Mouse (Mus musculus): ENCODE measurements around the gene 1700123O20Rik. TPM values are rescaled to one million over a fixed set of nuclear protein-coding genes. Genes with fewer than 3 reads are reported as not detected.

1700123O20Rik gene
- polyA plus RNA-seq (2015; fragmentation: Nextera tagmentation; extraction: Ambion mirVana): 96.6 and 98.0 TPM in 2 replicates

DNA sequence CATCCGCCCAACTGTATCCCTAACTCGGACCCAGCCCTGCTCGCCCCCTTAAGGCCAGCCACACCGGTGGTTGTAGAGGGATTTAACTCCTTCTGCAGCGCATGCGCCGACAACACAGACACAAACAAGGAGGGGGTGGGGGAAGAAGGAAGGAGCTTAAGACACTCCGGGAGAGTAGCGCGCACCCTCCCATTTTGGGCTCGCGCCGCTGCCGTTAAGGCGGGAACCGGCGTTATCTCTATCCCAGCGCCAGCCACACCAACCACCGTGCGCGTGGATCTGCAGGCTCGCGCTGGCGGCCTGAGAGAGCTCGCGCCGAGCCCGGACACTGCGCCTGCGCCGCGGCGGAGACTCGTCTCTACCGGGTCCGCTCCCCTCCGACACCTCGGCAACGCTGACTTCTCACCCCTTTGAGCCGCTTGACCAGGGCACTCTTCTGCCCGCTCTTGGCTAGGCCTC is at the start of gene 1700123O20Rik:
TSS of gene 1700123O20Rik (plus strand) at position 154 of the 459 bp plus-strand sequence.
- H3K36me3 ChIP-seq: peaks cover 46% of the 10 kb centered on the region
- ATAC-seq (ENCODE audit: low FRiP score, low read depth): peak; percentile 80
- WGBS: under 1% methylated on average over 41 of the region's 41 CpGs

DNA sequence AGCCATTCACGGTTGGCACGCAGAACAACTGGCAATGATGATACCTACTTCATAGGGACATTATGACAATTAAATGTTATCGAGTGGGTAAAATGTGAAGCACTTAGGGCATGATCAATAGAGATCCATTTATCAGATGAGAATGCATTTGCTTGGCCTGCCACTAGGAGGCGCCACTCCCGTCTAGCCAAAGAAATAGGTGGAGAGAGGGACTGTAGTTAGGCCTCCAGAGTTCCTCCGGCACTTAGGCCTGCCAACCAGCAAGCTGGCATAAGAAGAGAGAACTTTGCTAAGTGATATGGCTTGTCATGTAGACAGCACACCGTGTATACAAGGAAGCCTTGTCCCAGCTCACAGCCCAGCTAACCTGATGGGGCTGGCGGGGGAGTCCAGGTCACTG is 49.1 kb upstream of the 1700123O20Rik start:
- H3K9ac ChIP-seq: no peak overlapping the region
- no peaks in the 10 kb centered on the region for H3K27me3 ChIP-seq
- H3K36me3 ChIP-seq: peaks cover 66% of the 10 kb centered on the region
- peaks cover 16% of the 10 kb centered on the region for H3K4me1 ChIP-seq
- no peak overlapping the region for H3K27ac ChIP-seq
- no peak for ATAC-seq (ENCODE audit: low FRiP score, low read depth)
- no peak overlapping the region for H3K4me2 ChIP-seq (replicated peaks)
- no peaks in the 10 kb centered on the region for H3K9me3 ChIP-seq
- no peak overlapping the region for H3K4me3 ChIP-seq
- WGBS: 52% methylated on average over 8 of the region's 8 CpGs

More for the DNA sequence above, at the start of gene 1700123O20Rik:
- H3K9me3 ChIP-seq: no peaks in the 10 kb centered on the region
- H3K4me3 ChIP-seq: peak within 1 kb of the TSS; percentile 75
- H3K4me2 ChIP-seq (replicated peaks): peak within 1 kb of the TSS; percentile 74
- H3K27ac ChIP-seq: peak within 1 kb of the TSS; percentile 96
- peaks cover 26% of the 10 kb centered on the region for H3K4me1 ChIP-seq
- no peaks in the 10 kb centered on the region for H3K27me3 ChIP-seq
- peak within 1 kb of the TSS; percentile 94 for H3K9ac ChIP-seq

DNA sequence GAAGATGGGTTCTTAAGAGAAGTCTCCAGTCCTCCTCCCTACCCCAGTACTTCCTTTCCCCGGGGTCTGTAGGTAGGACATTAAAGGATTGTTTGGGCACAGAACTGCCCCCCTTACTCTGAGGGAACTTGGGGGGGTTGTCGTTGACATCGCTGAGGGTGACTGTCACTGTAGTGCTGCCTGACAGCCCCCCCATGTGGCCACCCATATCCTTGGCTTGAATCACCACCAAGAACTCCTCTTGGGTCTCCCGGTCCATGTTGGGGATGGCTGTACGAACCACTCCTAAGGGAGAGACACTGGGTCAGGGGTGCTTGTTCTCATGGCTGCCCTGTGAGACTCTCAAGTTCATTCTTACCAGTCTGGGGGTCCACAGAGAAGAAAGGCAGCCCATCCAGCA is 47.8 kb upstream of the 1700123O20Rik start:
- Histone ChIP-seq H3K4me3 (no peak overlapping the region), H3K9ac (no peak overlapping the region), H3K27me3 (no peaks in the 10 kb centered on the region), H3K4me1 (peaks cover 16% of the 10 kb centered on the region), H3K27ac (no peak overlapping the region), H3K36me3 (peaks cover 65% of the 10 kb centered on the region), H3K4me2 (replicated peaks) (no peak overlapping the region), H3K9me3 (no peaks in the 10 kb centered on the region)
- ATAC-seq (ENCODE audit: low FRiP score, low read depth): no peak
- 76% methylated on average over 5 of the region's 5 CpGs for WGBS

DNA sequence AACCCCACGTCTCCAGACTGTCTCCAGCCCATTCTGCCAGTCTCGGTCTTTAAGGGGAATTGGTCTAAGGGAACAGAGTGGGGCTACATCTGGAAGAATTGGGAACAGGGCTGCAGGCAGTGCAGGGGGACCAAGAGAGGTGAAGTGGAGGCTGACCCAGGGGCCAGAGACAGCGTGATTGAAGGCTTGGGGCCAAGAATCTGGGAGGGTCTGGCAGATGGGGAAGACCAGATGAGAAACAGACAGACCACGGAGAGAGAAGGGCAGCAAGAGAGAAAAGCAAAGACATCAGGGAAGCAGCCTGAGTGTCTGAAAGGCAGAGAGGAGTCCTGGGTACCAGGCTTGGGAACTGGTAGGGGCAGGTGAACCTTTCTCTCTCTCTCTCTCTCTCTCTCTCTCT is 45.9 kb upstream of the 1700123O20Rik start:
- no peaks in the 10 kb centered on the region for H3K9me3 ChIP-seq
- no peak overlapping the region for H3K27ac ChIP-seq
- peak overlapping the region; percentile 93 for H3K4me2 ChIP-seq (replicated peaks)
- peaks cover 71% of the 10 kb centered on the region for H3K36me3 ChIP-seq
- peaks cover 16% of the 10 kb centered on the region for H3K4me1 ChIP-seq
- H3K9ac ChIP-seq: peak overlapping the region; percentile 91
- no peak for ATAC-seq (ENCODE audit: low FRiP score, low read depth)
- WGBS: 11% methylated on average over 4 of the region's 4 CpGs
- no peaks in the 10 kb centered on the region for H3K27me3 ChIP-seq
- peak overlapping the region; percentile 76 for H3K4me3 ChIP-seq

DNA sequence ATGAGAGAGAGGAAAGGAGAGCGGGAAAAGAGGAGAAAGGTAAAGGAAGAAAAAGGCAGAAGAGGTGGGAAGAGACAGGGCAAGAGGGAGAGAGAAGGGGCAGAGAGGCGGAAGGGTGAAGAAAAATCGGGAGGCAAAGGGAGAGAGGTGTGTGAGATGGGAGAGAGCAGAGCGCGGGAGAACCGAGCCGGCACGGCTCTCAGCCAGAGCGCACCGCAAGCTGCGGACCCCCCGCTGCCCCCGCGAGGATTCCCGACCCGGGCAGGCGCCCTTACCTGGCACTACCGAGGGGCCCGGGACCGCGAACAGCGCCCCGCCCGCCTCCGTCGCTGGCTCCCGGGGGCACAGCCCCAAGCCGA is 45.1 kb upstream of the 1700123O20Rik start, which contains the start of gene Gm17606:
TSS of gene Gm17606 (plus strand) at position 7 of the 359 bp plus-strand sequence.
- peak; percentile 10; the same call in 1 of the 2 replicates for ATAC-seq (ENCODE audit: low FRiP score, low read depth)
- Histone ChIP-seq H3K9ac (peak within 1 kb of the TSS; percentile 91), H3K4me2 (replicated peaks) (peak within 1 kb of the TSS; percentile 93), H3K36me3 (peaks cover 75% of the 10 kb centered on the region), H3K9me3 (no peaks in the 10 kb centered on the region), H3K4me3 (peak within 1 kb of the TSS; percentile 76), H3K4me1 (peaks cover 16% of the 10 kb centered on the region), H3K27me3 (no peaks in the 10 kb centered on the region), H3K27ac (peak within 1 kb of the TSS; percentile 84)
- 1% methylated on average over 15 of the region's 28 CpGs for WGBS

DNA sequence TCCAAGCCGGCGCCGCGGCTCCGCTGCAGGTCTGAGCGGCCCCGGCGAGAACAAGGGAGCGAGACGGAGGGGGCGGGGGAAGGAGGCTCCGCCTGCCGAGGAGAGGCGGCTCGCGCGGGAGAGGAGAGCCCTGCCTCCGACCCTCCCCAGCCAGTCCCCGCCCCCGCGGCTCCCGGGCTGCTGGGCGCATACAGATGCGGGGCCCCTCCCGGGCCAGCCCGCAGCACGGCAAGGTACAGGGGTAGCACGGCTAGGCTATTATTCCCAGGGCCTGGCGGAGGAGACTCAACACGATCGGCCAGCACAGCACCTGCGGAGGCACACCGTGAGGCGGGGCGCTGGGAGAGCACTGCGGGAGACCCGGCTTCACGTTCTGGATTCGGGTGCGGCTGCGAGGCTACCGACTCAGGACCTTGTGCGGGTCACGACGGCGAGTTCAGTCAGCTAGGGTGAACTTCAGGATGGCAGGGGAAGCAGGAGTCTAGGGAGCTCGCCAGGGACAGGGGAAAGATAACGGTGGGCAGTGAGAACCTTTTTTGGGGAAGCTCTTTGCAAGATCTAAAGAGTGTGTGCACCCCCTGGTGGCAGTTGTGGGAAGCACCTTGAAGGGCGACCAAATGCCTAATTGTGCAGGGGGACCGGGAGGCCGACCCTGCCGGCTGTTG is 44.6 kb upstream of the 1700123O20Rik start, which contains the start of gene Cdh24:
TSS of gene Cdh24 (minus strand) at position 60 of the 665 bp plus-strand sequence.
- WGBS: under 1% methylated on average over 40 of the region's 52 CpGs
- H3K4me1 ChIP-seq: peaks cover 16% of the 10 kb centered on the region
- H3K27me3 ChIP-seq: no peaks in the 10 kb centered on the region
- H3K9me3 ChIP-seq: no peaks in the 10 kb centered on the region
- H3K36me3 ChIP-seq: peaks cover 75% of the 10 kb centered on the region
- H3K9ac ChIP-seq: peak within 1 kb of the TSS; percentile 91
- peak within 1 kb of the TSS; percentile 93 for H3K4me2 ChIP-seq (replicated peaks)
- ATAC-seq (ENCODE audit: low FRiP score, low read depth): peak; percentile 93
- H3K27ac ChIP-seq: peak within 1 kb of the TSS; percentile 84
- H3K4me3 ChIP-seq: peak within 1 kb of the TSS; percentile 76

DNA sequence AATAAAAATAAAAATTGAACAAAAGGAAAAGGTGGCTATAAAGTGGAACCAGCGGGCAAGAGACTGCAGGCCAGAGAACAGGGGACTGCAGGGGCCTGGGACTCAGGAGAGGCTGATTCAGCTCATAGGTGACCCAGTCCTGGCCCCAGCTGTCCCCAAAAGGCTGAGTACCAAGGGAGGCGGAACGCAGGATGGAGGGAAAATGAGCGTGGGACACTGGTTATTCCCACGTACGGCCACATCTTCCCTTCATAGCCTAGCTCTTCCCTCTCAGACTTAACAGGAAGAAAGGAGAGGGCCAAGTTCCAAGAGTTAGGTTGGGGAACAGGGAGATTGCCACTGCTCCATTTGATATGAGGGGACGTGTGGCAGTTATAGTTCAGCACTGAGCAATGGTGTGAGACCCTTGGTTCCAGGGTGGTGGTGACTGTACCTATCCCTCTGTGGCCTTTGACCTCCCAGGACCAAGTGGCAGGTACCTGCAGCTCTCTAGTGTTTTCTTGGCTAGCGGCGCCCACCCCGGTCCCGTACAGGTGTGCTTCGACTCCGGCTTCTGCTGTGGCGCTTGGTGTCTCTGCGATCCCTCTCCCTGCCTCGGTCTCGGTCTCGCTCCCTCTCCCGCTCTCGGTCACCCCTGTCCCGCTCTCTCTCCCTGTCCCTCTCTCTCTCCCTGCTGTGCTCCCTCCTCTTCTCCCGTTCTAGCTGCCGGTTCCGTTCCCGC is 43.6 kb upstream of the 1700123O20Rik start:
- no peak overlapping the region for H3K27ac ChIP-seq
- peaks cover 75% of the 10 kb centered on the region for H3K36me3 ChIP-seq
- H3K27me3 ChIP-seq: no peaks in the 10 kb centered on the region
- H3K9ac ChIP-seq: 0 out of 2 replicates have a peak overlapping the region, but pooled peaks have one; percentile 19
- no peak overlapping the region for H3K4me2 ChIP-seq (replicated peaks)
- ATAC-seq (ENCODE audit: low FRiP score, low read depth): no peak
- H3K4me1 ChIP-seq: peaks cover 16% of the 10 kb centered on the region
- H3K4me3 ChIP-seq: no peak overlapping the region
- 81% methylated on average over 25 of the region's 25 CpGs for WGBS
- H3K9me3 ChIP-seq: no peaks in the 10 kb centered on the region

DNA sequence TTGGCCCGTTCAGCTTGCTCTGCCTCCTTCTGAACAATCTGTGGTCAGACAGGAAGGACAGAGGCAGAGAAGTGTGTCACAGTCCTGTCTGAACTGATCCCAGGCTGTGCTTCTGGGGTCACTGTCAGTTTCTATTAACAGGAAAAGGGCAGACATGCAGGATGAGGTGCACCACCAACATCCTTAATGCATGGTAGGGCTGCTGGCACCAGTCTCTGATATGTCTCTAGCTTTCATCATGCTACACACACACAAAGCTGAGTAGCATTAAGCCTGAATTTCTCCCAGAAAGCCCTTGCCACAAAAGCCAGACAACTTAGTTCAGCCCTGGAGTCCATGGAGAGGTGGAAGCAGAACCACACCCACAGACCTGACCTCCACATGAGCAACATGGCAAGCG is 43.0 kb upstream of the 1700123O20Rik start:
- no peak overlapping the region for H3K4me3 ChIP-seq
- H3K36me3 ChIP-seq: peaks cover 75% of the 10 kb centered on the region
- H3K9ac ChIP-seq: no peak overlapping the region
- peaks cover 16% of the 10 kb centered on the region for H3K4me1 ChIP-seq
- H3K9me3 ChIP-seq: no peaks in the 10 kb centered on the region
- no peaks in the 10 kb centered on the region for H3K27me3 ChIP-seq
- 94% methylated on average over 2 of the region's 2 CpGs for WGBS
- no peak overlapping the region for H3K27ac ChIP-seq
- no peak for ATAC-seq (ENCODE audit: low FRiP score, low read depth)
- H3K4me2 ChIP-seq (replicated peaks): no peak overlapping the region

DNA sequence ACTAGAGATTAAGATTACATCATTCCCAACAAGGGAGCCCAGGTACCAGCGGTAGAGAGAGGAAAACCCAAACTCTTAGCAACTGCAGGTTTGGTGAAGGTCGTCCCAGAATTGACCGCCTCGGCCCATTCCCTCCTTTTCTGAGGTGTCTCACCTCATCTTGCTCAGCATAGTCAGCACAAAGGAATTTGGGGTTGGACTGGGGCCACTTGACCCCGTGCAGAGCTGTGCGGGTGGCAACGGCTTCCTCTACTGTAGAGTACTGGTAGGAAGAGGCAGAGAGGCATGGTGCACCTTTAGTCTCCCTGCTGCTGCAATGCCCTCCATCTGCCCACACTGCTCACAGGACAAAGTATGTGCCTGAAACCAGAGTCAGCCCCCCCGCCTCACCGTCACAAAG is 41.7 kb upstream of the 1700123O20Rik start:
- Histone ChIP-seq H3K9ac (no peak overlapping the region), H3K4me1 (peaks cover 12% of the 10 kb centered on the region), H3K27me3 (no peaks in the 10 kb centered on the region), H3K27ac (no peak overlapping the region), H3K4me2 (replicated peaks) (no peak overlapping the region), H3K36me3 (peaks cover 73% of the 10 kb centered on the region), H3K4me3 (no peak overlapping the region), H3K9me3 (no peaks in the 10 kb centered on the region)
- no peak for ATAC-seq (ENCODE audit: low FRiP score, low read depth)
- WGBS: 94% methylated on average over 9 of the region's 9 CpGs

DNA sequence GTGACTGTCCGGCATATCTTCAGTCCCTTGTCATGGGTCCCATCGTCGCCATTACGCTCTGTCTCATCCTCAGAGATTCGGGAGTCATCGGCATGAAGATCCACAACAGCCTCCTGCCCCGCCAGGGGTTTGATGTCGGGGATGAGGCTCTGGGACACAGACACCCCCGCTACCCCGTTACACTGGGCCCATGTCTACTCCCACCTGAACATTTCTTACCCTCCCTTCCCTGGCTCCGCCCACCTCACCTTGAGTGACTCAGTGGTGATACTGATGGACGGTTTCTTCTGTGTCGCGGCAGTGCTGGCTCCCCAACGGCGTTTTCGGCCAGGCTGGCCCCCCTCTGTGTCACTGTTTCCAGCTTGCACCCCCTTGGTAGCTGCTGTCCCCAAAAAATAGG is 39.6 kb upstream of the 1700123O20Rik start:
- H3K9me3 ChIP-seq: no peaks in the 10 kb centered on the region
- no peak overlapping the region for H3K9ac ChIP-seq
- H3K4me2 ChIP-seq (replicated peaks): no peak overlapping the region
- 95% methylated on average over 17 of the region's 17 CpGs for WGBS
- ATAC-seq (ENCODE audit: low FRiP score, low read depth): no peak
- peaks cover 91% of the 10 kb centered on the region for H3K36me3 ChIP-seq
- H3K4me3 ChIP-seq: no peak overlapping the region
- no peak overlapping the region for H3K27ac ChIP-seq
- peaks cover 13% of the 10 kb centered on the region for H3K4me1 ChIP-seq
- no peaks in the 10 kb centered on the region for H3K27me3 ChIP-seq

DNA sequence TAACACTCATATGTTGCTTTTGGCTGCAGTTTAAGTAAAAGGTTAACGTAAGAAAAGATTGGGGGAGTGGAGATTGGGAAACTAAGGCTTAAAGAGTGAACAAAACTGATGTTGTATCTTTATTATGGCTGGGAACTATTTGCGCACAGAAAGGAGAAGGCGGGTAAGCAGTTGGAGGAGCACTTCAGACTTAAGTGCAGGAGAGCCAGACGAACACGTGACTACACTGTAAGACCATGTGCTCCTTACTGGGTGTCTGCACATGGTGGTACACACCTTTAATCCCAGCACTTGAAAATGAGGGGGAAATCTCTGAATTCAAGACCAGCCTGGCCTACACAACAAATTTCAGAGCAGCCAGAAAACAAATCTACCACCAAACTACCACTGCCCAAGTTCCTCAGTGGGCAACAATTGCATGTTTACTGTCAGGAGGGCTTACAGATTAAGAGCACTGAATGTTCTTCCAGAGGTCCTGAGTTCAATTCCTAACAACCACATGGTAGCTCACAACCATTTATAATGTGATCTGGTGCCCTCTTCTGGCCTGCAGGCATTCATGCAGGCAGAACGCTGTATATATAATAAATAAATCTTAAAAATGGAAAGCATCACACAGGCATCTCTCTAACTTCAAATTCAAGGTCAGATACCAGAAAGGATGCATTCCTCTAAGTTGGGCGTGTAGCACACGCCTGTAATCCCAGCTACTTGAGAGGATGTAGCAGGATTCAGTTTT is 38.9 kb upstream of the 1700123O20Rik start:
- H3K36me3 ChIP-seq: peaks cover 97% of the 10 kb centered on the region
- no peak for ATAC-seq (ENCODE audit: low FRiP score, low read depth)
- 91% methylated on average over 8 of the region's 8 CpGs for WGBS

DNA sequence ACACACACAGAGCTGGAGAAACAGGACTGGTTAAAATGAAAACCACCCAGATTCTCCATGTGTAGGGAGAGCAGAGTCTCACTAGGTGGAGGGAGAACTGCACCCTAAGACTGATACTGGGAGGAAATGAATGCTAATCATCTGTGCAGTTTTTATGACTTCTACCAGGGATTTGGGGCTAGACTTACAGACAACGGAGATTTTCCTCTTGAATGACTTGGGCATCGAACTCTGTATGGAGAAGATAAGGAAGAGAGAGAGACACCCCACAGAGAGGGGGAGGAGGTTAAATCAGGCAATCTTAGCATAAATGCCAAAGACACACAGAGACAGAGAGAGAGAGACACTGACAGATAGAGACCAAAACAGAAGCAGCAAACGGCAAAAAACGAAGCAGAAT is 38.1 kb upstream of the 1700123O20Rik start:
- H3K4me2 ChIP-seq (replicated peaks): no peak overlapping the region
- H3K9me3 ChIP-seq: no peaks in the 10 kb centered on the region
- H3K4me1 ChIP-seq: peaks cover 26% of the 10 kb centered on the region
- peaks cover 89% of the 10 kb centered on the region for H3K36me3 ChIP-seq
- ATAC-seq (ENCODE audit: low FRiP score, low read depth): no peak
- H3K4me3 ChIP-seq: no peak overlapping the region
- no peak overlapping the region for H3K9ac ChIP-seq
- H3K27me3 ChIP-seq: no peaks in the 10 kb centered on the region
- no peak overlapping the region for H3K27ac ChIP-seq
- WGBS: 86% methylated on average over 4 of the region's 4 CpGs

More for the DNA sequence above, 38.9 kb upstream of the 1700123O20Rik start:
- no peaks in the 10 kb centered on the region for H3K27me3 ChIP-seq
- no peaks in the 10 kb centered on the region for H3K9me3 ChIP-seq
- H3K27ac ChIP-seq: no peak overlapping the region
- peaks cover 19% of the 10 kb centered on the region for H3K4me1 ChIP-seq
- no peak overlapping the region for H3K4me2 ChIP-seq (replicated peaks)
- H3K9ac ChIP-seq: no peak overlapping the region
- H3K4me3 ChIP-seq: no peak overlapping the region
